Mouse (Mus musculus): ENCODE results near the gene Psmd13.

Psmd13 gene

GRCm38 (mm10) chr7:140881696-140882468 lies at the start of gene Psmd13, which contains the start of gene Sirt3:
Gene Psmd13 (plus strand): TSS chr7:140881968.
Gene Sirt3 (minus strand): TSS chr7:140882309.
- peak; percentile 95 to 98 for DNase-seq (ENCODE audit: low spot score in 2 of 2)

DNA sequence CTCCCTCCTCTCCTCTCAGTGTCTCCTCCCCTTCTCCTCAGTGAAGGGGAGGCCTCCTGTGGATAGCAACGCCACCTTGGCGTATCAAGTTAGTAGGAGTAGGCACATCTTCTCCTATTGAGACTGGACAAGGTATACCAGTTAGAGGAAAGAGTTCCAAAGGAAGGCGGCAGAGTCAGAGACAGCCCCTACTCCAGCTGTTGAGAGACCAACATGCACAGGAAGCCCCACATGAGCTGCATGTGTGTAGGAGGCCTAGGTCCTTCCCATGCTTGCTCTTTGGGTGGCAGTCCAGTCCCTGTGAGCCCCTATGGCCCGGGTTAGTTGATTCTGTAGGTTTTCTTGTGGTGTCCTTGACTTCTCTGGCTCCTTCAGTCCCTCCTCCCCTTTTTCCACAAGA lies 48.4 kb upstream of the Psmd13 start:
- no peak for DNase-seq (ENCODE audit: low spot score in 2 of 2)

- DNase-seq (ENCODE audit: low spot score in 2 of 2), result no peak
Observed at GRCm38 (mm10) chr7:140834968-140835757, 46.6 kb upstream of the Psmd13 start, which contains the start of gene Urah. Gene Urah (plus strand): TSS chr7:140835018.

DNA sequence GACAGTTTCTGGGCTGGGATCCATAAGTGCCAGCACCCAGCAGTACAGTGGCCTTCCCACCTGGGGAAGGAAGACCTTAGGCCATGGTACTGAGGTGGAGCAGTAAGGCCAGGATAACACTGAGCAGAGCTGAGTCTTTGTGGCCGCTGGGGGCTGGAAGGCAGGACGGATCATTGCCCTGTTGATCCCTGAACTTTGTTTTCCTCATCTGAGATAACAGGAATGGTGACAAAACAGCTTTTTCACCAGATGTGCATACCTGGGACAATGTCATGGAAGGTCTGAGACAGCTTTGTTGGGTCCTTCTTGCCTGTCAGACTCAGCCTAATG lies 46.0 kb upstream of the Psmd13 start:
- DNase-seq (ENCODE audit: low spot score in 2 of 2), result no peak

GRCm38 (mm10) chr7:140836243-140837115 lies 45.3 kb upstream of the Psmd13 start:
- no peak for DNase-seq (ENCODE audit: low spot score in 2 of 2)

DNA sequence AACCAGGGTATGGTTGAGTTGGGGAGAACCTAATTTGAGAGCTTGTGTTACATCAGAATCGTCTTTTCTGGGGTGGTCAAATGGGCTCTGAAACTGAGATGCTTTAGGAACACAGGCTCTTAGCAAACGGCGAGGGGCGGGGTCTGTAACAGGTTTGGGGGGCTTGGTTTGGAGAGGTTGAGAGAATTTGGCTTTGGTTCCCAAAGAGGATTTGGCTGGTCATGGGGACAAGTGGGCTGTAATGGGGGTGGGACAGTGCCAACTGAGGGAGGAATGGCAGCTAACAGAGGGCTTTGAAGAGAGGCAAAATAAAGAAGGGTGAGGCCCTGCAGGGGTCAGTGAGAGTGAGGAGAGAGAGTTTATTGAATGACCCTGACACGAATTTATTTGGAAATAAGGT lies 42.2 kb upstream of the Psmd13 start:
- DNase-seq (ENCODE audit: low spot score in 2 of 2), result no peak

DNA sequence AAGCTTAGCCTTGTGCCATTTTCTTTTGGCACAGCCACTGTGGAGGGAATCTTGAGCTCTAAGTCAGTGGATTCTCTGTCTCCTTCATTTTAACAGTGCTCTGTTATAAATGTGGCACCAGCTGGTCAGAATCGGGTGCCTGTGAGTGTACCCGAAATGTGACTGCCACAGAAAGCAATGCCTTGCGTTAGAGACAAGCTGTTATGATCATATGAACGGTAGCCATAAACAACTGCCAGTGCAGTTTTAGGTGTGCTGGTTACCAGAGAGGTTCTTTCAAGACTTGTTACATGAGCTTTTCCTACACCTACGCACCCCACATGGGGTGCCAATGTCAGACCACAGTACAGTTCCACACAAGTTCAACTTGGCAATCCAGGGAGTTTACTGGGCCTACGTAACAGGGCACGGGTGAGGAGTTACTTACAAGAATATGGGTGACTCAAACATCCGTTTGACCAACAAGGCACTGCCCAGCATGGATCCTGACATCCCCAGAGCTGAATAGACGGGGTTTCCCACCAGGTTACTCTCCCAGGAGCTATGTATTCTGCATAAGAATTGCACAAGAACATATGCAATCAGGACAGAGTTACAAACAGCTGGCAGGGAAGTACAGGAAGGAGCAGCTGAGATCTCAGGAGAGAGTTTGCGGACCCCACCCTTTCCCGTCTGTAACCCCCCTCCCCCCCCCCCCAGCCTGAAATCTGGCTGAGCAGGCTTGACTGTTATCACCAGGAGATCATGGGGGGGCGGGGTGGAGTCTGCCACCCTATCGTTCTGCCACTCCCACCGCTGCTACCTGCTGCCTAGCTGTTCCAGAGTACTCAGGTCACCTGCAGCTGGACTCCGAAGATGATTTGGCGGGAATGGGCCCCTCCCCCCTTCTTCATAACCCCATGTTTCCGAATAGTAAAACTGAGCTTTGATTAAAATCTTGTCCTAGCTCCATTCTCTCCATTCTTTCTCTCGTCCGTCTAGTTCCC lies 40.7 kb upstream of the Psmd13 start:
- DNase-seq (ENCODE audit: low spot score in 2 of 2), result no peak

DNA sequence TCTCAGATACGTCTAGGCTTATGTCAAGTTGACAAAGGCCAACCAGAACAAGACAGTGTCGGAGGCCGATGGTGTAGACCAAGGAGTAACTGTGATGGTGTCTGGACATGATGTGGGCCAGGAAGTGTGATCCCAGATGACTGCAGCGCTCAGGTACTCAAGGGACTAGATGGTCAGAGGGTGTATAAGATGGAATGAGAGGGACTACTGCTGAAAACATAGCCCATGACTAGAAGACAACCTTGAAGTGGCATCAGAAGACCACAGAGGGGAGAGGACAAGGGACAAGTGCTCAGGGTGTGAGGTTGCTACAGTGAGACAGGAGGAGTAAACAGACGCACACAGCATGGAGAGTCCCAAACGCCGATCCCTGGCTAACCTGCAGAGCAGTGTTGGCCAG lies 38.0 kb upstream of the Psmd13 start:
- DNase-seq (ENCODE audit: low spot score in 2 of 2), result no peak

DNA sequence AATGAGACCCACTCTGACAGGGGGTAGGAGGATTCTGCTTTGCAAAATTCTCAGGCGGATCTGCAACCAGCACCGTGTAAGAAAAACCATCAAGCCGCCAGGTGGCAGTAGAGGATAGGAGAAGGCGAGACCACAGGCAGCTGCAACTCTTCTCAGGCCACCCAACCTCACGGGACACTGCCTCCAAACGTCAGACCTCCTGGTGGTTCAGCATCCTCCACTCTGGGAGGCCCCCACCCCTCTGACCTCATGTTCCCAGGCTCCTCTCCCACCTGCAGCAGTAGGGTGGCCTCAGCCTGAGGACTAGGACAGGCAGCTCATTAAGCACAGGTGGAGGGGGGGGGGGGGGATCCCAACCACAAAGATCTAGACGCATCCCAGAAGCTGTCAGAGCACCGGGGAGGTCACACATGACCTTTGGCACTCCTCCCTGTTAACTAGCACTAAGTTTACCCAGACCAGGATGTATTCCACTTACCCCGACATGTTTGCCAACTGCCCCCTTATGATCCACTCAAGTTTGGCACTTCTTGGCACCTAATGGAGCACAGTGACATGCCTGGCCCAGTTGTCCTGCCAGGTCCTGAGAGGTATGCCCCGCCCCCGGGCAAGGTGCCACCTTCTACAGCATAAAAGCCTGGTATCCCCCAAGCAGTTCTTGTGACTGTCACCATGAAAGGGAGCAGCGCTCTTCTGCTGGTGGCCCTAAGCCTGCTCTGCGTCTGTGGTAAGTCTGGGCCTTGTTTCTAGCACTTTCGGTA lies 36.7 kb upstream of the Psmd13 start, which contains the start of gene Scgb1c1:
Gene Scgb1c1, plus strand, starts transcription at position 643 of the 761 bp plus-strand sequence.
- DNase-seq (ENCODE audit: low spot score in 2 of 2), result peak; percentile 87 to 95

DNA sequence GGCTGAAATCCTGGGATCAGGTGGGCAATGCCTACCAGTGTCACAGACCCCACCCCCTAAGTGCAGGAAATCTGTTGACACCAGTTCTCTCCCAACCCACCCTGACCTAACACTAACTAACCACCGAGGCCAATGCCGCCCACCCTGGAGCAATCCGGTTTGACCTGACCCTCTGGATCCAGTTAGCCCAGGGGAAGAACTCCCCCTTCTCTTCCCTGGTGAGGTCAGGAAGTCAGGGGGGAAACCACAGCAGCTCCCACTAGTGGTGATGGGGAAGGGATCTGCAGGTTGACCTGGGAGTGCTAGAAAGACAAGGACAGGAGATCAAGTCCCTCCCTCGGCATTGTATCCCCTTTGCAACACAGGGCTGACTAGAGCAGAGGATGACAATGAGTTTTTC lies 36.1 kb upstream of the Psmd13 start:
- peak in 1 of 2 experiments; percentile 17 for DNase-seq (ENCODE audit: low spot score in 2 of 2)

DNA sequence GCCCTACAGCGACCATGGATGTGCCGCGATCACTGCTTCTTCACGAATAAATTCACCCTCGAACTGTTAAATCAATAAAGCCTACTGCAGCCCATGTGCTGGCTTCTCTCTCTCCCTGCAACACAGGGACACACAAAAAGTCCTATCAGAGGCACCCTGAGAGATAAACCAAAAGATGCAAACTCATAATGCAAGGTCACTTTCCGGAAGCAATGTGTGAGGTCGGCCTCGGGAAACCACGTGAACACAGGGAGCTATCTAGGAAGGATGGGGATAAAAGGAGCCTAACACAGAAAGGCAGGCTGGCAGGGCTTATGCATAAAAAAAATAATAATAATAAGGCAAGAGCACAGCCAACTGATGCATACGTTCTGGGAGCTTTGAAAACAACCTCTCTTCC lies 35.1 kb upstream of the Psmd13 start:
- DNase-seq (ENCODE audit: low spot score in 2 of 2), result no peak

DNA sequence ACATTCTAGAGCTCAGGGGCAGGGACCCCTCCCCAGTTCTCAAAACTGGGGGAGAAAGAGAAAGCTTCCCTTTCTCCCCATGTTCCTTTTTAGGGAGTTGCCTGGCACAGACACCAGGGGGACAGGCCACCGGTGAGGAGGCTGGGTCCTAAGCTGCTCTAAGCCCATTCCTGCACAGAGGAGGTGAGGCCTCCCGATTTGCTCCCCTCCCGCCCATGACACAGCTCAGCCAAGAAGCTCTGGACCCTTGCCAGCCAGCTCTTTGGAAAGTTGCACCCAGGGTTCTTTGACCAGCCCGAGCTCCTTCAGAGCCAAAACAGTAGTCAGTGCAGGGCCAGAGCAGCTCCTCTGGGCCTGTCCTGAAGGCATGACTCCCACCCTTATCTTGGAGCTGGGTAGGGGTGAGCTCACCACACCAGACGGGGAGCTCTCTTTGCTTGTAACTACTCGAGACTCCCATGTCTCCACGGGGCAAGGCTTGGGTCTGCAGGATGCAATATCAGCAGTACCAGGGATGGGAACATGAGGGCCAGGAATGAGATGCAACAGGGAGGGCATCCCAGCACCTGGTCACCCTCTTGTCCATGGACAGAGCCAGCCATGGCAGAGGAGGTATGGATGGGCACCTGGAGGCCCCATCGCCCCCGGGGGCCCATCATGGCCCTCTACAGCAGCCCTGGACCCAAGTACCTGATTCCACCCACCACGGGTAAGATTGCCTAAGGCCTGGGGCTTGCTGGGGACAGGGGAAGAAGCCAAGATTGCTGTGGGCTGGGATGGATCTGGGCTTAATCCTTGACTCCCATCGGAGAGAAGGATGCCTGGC lies 33.8 kb upstream of the Psmd13 start, which contains the start of gene Odf3:
Gene Odf3, plus strand, starts transcription at position 51 of the 826 bp plus-strand sequence.
- DNase-seq (ENCODE audit: low spot score in 2 of 2), result no peak

DNA sequence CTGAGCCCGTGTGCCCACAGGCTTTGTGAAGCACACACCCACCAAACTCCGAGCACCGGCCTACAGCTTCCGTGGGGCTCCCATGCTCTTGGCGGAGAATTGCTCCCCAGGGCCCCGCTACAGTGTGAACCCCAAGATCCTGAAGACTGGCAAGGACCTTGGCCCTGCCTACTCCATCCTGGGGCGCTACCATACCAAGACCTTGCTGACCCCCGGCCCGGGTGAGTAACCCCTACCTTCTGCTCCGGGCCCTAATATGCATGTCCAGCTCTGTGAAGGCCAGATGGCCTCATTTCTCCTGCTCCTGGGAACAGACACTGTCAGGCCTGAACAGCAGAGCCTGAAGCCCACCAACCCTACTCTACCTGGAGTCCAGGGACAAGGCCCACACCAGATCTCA lies 33.2 kb upstream of the Psmd13 start:
- DNase-seq (ENCODE audit: low spot score in 2 of 2), result no peak

GRCm38 (mm10) chr7:140851916-140852315 lies 29.9 kb upstream of the Psmd13 start:
- no peak for DNase-seq (ENCODE audit: low spot score in 2 of 2)

GRCm38 (mm10) chr7:140853386-140853785 lies 28.4 kb upstream of the Psmd13 start:
- no peak for DNase-seq (ENCODE audit: low spot score in 2 of 2)

- no peak for DNase-seq (ENCODE audit: low spot score in 2 of 2)
Observed at GRCm38 (mm10) chr7:140854483-140854882, 27.3 kb upstream of the Psmd13 start.

GRCm38 (mm10) chr7:140855181-140855580 lies 26.6 kb upstream of the Psmd13 start:
- no peak for DNase-seq (ENCODE audit: low spot score in 2 of 2)

- peak; percentile 76 for DNase-seq (ENCODE audit: low spot score in 2 of 2)
Observed at GRCm38 (mm10) chr7:140855860-140856784, 25.6 kb upstream of the Psmd13 start, which contains the start of gene Gm45785. Gene Gm45785 (minus strand): TSS chr7:140856331.

Data from spleen, postnatal 10 days (tissue).